Mouse (Mus musculus): Measurements from ENCODE around the gene Bud31.

DNA sequence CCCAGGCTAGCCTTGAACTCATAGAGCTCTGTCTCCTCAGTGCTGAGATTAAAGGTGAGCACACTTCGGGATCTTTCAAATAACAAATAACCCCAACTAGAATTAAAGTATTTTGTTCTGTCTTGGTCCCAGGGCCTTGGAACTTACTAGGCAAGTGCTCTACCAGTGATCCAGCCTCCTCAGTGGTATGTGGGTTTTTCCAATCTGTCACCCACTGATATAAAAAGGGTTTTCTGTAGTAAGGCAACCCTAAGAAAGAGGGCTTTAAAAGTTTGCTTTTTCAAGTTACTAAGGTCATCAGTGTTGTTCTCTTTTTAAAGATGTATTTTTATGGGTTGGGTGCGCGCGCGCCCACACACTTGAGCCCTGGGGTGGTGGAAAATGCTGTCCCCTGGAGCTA lies 24.4 kb upstream of the Bud31 start:
- no peak for TF ChIP-seq POLR2A (IDR thresholded peaks at IDR 0.05; ENCODE audit: low read depth, low read length)
- no peak for TF ChIP-seq CTCF (IDR thresholded peaks at IDR 0.05; ENCODE audit: borderline replicate concordance, insufficient read depth, low read length)
